Mouse (Mus musculus) retina, postnatal 1 day (tissue): ENCODE results near the gene Cdc37l1.
A peak's percentile ranks its signal among the peaks of the same experiment; 100 is the strongest.

Experiments
- DNase-seq: peaks from one replicate; pipeline ENCODE4 v3.0.0-alpha.2; 2012

Cdc37l1 gene

DNA sequence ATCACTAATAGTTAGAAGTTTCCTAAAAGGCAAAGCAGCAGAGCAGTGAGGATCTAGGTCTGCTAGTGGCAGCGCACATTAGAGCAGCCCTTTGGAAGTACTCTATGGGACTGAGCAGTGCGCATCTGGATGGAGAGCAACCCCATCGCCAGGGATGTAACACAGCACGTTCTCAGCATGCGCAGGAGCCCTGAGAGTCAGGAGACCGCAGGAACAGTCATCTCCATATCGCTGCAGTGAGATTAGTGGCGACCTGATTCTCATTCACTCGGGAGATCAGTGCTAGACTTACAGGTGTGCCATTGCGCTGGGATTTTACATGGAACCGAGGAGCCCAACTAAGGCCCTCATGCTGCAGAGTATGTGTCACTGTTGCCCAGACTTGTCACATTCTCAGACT, 18.9 kb downstream of the Cdc37l1 start:
- no peak for DNase-seq

DNA sequence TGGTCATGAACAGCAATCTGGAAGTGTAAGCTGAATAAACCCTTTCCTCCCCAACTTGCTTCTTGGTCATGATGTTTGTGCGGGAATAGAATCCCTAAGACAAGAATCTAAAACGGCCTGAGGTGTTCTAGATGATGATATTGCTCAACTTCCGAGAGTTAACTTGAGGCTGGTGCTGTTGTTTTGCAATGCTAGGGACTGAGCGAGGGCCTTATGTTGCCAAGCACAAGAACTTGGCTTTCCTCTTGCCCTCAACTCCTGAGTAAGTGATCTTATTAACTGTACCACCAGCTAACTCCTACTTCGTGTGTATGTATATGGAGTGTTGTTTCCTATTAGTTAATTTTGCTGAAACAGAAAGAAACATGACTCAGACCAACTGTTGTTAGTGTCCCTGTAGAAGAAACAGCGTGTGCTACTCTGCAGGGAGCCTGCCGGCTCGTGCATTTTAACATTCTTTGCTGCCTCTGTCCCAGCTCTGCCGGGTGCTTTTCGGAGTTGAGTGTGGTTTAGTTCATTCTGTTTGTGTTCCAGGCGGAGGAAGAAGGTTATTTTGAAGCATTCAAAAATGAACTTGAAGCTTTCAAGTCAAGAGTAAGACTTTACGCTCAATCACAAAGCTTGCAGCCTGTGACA, 21.3 kb downstream of the Cdc37l1 start:
- no peak for DNase-seq

DNA sequence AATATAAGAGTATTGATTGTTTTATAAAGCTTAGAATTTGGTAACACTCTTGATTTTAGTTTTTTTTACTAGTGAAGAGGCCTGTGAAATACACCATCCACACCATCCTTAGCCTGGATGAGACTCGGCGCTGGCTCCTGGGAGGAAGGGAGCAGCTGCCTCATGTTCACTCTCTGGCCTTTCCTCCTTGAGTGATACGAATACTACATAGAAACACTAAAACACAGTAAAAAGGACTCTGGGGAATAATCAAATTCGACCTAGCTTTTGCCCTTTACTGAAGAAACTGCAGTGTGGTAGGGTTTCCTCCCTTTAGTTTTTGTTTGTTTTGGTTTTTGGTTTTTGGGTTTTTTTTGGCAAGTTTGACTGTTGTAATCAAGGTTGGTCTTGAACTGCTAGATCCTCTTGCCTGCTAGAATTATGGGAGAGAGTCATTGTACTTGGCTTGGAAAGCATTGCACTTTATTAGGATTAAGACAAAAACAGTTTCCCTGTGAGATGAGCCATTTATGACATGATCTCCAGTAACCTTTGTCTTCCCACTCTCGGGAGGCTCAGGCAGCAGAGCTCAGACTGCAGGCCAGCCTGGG, 24.4 kb downstream of the Cdc37l1 start:
- DNase-seq: no peak

DNA sequence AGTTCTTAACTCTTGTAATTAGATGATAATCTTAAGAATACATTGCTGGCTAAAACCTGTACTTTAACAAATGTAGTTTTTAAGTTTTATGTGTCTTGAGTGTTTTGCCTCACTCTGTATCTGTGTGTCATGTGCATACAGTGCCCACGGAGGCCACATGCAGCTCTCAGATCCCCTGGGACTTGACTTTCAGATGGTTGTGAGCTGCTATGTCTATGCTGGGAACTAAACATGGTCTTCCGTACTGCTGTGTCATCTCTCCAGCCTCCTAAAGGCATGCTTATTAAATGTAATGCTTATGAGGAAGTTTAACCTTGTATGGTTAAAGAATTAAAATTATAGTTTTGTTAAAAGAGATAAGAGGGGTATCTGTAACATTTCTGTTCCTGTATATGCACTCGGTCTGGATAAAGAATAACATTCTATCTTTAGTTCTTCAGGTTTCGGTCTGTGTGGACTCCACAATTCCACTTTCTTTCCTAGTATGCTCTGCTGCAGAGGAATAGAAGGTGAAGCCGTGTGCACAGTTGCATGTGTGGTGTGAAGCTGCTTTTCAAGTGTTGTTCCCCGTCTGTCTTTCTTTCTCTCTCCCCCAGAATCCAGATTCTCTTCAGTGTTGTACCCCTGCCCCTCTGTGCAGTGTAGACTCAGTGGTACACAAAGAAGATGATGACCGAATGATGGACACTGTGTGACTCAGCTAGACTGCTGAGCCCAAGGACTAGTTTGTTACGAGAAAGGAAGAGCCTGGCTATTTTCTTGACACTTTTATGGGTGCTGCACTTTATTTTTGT, 25.5 kb downstream of the Cdc37l1 start:
- peak; percentile 17 for DNase-seq

DNA sequence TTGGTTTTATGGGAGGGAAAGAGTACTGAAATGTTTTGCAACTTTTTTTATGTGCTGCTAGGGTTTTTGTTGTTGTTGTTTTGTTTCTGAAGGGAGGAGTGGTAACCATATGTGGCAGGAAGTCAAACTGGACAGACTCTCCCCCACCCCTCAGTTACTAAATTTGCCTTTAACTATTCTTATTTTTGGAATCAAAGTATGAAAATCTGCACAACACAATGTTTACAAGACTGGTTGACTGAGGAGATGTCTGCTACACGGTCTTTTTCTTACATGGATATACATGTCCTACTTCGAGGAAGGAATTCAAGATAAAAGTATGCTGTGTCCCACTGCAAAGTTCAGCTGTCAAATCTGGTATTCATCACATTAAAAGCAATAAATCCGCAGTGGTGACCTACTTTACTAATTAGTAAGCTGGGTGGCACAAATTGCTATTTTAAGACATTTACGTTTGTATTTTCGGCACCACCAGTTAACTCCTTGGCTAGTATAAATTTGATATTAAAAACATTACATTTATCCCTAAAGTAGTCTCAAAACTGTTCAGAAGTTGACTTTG, 26.1 kb downstream of the Cdc37l1 start:
- DNase-seq: peak; percentile 89

DNA sequence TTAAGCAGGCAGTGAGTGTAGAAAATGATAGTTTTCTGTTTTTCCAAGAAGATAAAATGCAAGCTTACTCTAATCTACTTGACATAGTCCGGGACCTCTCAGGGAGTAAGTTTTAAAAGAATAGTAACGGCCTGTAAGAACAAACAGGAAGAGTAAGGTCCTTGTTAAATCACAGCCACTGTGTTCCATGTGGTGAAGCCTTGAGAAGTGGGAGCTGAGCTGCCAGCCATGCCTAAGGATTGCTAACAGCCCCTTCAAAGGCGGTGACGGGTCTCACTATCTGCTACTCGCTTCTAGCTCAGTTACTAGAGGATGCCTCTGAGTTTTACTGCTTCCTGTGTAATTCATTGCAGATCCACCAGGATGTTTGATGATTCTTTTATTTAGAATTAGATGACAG, 26.6 kb downstream of the Cdc37l1 start:
- DNase-seq: peak; percentile 73

DNA sequence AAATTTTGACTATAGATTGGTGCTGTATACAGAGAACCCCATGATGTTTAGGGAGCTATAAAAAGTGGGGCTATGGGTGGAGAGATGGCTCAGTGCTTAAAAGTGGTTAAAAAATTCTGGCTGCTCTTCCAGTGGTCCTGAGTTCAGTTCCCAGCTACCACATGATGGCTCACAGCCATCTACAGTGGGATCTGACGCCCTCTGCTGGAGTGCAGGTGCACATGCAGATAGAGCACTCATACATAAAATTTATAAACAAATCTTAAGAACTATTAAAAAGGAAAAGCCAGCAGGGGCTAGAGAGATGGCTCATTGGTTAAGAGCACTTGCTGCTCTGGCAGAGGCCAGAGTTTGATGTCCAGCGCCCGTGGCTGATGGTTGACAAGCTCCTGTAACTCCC, 29.5 kb downstream of the Cdc37l1 start:
- no peak for DNase-seq

DNA sequence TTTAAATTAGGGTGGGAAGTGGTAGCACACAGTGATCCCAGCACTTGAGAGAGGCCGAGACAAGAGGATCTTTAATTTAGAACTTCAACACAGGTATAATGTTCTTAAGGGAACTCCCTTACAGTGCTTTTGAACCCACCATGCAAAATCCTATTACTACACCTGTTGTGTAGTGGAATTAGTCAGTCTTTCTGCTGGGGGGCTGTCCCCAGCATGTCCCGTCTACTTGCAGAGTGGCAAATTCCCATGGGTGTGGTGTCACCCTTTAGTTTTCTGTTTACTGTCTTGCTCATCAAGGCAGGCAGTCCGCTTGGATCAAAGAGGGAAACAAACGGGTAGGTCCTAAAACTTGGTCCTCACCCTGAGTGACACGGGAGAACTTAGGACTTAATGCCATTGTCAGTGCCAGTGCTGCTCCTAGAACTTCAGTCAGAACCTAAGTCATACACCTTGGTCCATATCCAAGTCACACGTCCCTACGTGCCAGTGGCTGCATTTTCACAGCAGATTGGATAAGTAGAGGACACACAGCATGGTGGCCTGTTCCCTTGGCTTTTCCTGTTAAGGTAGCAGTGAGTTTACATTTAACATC, 31.7 kb downstream of the Cdc37l1 start:
- no peak for DNase-seq

DNA sequence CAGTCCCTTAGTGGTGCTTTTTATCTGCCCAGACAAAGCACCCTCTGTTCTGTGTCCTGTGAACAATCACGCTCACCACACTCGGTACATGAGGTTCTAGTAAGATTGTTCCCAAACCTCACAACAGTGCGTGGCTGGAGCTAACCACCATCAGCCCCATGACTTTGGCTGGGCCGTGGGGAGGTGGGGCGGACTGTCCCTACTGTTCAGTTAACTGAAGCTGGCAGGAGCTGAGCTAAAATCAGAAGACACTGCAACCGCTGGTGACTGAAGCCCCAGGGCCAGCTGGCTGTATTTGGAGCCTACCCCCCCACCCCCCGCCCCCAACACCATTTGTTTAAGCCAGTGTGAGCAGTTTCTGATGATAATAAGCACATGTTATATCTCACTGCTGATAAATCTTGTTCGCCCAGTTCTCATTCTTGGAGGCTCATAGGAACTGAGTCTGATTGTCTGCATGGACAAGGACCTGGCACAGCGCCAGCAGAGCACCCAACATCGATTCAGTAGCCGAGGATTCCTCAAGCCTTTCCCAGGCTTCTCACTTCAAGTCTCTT, 34.3 kb downstream of the Cdc37l1 start:
- peak; percentile 73 for DNase-seq

DNA sequence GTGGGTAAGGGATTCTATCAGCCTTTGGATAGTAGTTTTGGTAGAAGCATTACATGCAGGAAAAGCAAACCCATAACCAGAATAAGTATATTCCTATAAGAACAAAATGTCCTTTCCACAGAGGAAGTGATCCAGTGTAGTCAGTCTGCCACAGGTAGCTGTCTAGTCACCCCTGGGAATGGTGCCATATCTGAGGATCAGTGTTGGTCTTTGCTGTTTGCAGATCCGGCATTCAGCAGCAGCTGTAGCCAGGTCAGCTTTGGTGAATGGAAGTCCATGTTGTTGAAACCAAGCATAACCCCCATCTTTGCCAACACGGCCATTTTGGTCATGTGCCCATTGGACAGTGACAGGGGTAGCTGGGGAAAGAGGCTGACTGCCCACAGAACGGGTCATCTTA, 41.6 kb downstream of the Cdc37l1 start:
- DNase-seq: no peak

DNA sequence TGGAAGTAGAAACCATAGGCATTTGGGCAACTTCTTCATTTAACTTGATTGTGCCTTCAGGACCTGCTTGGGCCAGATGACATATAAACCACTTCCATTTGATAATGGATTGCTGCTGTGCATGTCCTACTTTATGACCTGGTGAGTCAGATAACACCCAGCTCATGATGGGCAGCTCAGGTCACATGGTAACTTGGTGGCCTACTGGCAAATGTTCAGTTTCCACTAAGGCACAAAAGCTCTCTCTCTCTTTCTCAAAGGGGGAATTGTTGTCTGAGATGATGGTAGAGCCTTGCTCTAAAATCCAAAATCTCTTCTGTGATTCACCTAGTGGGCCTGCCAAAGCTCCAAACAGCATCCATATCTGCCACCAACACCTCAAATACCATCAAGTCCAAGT, 42.5 kb downstream of the Cdc37l1 start:
- DNase-seq: no peak

DNA sequence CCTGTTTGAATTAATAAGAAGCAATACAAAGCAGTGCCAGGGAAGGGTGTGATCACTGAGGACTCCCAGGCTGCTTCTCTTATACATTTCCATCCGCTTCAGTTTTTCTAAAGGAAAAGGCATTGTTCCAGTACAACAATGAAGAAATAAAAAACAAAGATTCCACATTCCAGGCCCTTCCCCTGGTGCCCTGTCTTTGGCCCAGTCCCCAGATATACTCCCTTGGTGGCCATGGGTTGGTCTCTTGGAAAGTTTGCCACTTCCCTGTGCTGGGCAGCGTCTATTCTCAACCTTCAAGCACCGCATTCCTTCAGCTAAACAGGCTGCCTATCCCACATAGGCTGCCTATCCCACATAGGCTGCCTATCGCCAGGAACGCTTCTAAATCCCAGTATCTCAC, 46.9 kb downstream of the Cdc37l1 start:
- no peak for DNase-seq

DNA sequence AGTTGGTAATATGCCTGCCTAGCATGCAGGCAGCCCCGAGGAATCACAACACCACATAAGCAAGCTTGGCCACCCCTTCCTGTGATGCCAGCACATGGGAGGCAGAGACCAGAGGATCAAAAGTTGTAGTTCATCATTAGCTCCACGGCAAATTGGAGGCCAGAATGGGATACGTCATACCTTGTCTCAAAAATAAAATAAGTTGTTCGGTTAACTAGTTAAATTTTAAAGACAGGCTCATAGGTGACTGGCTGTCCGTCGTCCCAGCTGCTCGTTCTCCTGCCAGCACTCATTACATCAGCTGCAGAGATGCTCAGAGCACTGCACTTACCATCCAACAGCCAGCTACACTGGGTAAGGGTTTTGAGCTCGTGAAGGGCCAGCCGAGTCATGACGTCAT, 47.4 kb downstream of the Cdc37l1 start:
- DNase-seq: no peak

DNA sequence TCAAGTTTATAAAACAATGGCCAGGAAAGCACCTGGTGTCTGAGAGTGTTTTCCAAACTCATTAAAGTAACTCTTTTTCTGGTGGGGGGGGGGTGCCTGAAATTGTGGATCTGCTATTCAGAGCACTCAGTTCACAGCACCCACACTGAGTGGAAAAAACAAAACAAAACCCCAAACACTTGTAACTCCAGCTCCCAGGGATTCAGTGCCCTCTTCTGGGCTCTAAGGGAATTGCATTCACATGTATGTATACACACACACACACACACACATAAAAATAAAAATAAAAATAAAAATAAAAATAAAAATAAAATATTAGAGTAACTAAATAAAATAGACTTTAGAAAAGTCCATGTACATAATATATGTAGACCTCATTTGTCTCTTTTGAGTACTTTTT, 49.2 kb downstream of the Cdc37l1 start:
- DNase-seq: no peak

DNA sequence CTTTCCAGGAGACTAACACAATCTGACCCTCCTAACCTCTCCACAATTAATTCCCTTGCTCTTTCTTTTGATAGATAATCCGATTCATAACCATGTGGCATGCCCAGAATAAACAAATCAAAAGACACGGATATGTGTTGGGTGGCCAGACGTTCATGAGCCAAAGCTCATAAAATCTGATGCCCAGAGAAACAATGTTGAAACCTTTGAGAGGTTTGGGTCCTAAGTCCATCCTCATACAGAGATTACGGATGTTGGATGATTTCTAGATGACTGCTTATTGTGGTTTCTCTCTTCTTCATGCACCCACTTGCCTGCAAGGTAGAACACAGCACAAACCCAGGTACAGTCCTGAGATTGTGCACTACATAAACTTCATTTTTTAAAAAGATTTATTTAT, 50.1 kb downstream of the Cdc37l1 start:
- DNase-seq: no peak

DNA sequence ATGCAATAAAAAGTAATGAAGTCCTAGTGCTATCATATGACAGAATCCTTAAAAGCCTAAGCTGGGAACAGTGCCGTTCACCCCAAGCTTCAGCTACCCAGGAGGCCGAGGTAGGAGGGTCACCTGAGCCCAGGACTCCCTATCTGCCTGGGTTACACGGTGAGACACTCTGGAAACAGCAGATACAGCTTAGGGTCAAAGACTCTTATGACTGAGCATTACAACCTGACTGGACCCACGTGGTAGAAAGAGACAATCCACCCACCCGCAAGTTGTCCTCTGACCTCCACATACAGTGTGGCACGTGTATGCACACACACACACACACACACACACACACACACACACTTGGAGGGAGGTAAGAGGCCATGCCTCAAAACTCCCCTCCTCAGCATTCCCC, 52.0 kb downstream of the Cdc37l1 start:
- no peak for DNase-seq

DNA sequence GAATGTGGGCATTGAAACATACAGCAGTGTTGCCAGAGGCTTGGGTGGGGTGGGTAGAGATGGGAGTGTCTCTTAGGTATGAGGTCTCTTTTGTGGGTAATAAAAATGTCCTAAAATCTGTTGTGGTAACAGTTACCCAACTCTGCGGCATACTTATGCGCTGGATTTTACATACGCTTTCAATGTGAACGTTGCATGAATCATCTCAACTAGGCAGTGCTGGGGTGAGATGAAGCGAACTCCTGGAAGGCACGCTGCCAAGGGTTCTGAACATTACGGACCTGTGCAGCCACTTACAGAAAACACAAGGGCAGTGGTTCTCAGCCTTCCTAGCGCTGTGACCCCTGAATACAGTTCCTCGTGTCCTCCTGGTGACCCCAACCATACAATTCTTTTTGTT, 52.5 kb downstream of the Cdc37l1 start:
- no peak for DNase-seq

DNA sequence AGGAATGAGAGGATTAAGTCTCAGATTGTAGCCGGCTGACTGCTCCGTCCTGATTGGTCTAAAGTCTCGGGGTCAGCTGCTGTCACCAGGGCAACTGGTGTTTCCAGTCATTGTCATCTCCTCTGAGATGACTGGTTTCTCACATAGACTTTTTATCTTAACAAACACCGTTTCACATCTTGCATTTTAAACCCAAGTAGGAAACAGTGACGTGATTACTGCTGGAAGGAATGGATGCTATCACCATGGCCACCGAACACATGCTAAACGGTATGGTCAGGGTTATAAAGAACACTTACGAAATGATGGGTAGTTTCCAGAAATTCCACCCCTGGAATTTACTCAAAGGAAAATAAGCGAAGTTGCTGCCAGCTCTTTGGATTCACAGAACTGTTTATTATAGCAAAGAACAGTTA, 54.2 kb downstream of the Cdc37l1 start:
- peak; percentile 42 for DNase-seq

DNA sequence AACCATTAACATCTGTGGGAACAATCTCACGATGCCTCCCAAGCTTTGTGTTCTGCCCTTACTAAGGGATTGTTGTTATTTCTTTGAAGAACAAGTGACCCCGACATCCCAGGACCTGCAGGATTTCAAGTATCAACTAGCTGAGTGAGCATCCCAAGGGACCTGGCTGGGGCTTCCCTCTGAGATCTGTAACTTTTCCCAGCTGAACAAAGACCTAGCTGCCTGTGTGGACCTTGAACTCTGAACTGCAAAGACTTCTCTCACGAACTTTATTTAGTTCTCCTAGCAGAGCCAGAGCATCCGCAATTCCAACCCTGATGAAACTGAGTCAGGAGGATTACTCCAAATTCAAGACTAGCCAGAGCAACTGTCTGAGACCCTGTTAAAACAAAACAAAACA, 55.2 kb downstream of the Cdc37l1 start:
- DNase-seq: no peak

DNA sequence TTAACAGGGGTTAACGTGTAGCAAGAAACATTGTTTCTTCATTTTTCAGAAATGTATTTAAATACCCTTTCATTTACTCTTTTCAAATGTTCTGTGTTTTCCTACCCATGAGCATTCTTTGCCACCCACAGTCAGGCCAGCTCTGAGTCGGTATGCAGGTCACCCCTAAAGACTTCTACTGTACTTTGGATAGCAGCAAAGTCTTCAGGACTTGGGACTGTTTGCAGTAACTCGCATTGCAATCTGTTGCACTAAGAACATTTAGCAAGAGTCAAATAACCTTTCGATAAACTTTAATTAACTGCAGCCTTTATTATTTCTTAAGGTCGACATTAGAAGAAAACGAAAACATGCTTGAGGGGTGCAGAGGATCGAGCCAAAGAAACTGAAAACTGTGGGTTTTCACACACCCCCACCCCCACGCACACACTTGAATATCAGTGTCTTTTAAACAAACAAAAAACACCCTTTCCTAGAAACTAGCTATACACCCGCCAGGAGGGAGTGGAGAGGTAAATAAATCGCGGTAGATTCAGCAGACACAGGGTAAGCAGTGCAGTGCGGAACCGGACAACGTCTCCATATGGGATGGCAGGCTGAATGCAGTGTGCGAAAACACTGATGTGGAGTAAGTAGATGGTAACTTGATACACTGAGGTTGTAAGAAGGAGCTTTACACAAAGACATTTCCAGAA, 56.0 kb downstream of the Cdc37l1 start:
- DNase-seq: no peak

DNA sequence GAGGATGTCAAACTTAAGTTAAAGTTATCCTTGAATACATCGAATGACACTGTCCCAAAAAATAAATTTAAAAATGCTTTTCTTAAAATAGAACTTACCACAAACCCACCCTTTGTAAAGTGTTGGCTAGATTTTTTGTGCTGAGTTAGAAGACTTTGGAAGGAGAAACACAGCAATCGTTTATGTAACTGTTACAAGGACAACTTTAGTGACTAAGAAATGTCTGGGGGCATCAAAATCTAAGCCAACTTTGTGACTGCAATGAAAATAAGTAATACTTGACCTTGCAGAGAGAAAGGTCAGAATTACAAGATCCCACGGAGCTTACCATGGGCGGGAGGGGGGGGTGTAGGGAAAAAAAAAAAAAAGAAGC, 56.8 kb downstream of the Cdc37l1 start:
- peak; percentile 12 for DNase-seq

DNA sequence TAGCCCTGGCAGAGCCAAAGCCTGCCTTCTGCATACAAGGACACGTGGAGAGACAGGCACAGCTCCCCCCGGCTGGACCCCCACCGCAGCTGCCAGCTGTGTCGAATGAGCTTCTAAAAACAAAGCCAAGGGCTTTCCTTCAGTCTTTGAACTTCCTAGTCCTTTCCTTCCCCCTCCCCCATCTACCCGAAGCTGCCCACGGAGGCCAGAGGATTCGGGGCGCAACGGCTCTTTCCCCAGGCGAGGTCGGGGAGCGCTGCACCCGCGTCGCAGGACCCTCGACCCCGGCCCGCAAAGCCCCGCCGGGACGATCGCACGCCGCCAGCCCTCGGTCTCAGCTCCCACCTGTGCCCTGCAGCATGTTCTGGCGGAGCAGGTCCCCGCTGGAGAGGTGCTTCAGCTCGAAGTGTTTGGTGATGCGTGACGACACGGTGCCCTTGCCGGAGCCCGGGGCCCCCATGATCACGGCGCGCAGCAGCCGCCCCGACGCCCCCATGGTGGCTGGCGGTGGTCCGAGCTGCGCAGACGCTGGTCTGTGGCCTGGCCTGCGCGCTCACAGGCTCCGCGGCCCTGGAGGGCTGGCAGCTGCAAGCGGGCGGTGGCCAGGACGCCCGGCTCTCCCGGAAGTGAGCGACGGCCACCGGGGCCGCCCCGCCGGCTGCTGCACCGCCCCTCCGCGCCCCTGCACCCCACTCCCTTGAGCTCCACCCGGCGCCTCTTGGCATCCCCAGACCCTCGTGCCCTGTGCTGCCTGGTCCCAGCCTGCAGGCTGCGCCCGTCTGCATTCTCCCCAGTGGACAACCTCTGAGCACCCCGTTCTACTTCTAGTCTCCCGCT, 57.4 kb downstream of the Cdc37l1 start, which contains the start of gene Ak3:
Gene Ak3, minus strand, starts transcription at position 628 of the 837 bp plus-strand sequence.
- DNase-seq: peak; percentile 88
